Mouse (Mus musculus): ENCODE results near the gene Sdccag8. TPM values are rescaled to one million over a fixed set of nuclear protein-coding genes. Genes with fewer than 3 reads are reported as not detected.

The Sdccag8 gene
- polyA plus RNA-seq, 1 experiment from 2014 or later, result 11.6 TPM

- Histone ChIP-seq H3K36me3 (no peaks in the 10 kb centered on the region), H3K4me1 (peaks cover 3% of the 10 kb centered on the region; the same call in 1 of the 2 replicates), H3K27ac (no peak overlapping the region), H3K9me3 (replicated peaks) (no peaks in the 10 kb centered on the region), H3K4me3 (no peak overlapping the region), H3K27me3 (ENCODE audit: low read depth, poor library complexity, severe bottlenecking) (no peaks in the 10 kb centered on the region)
- WGBS, result 82% methylated on average over 2 of the region's 2 CpGs
- no peak for DNase-seq (ENCODE audit: low spot score)
Measured at GRCm38 (mm10) chr1:176818147-176818546, 3.7 kb downstream of the Sdccag8 start.

- H3K27ac ChIP-seq, result no peak overlapping the region
- no peaks in the 10 kb centered on the region for H3K9me3 ChIP-seq (replicated peaks)
- no peak for DNase-seq (ENCODE audit: low spot score)
- H3K4me1 ChIP-seq, result peaks cover 3% of the 10 kb centered on the region; the same call in 1 of the 2 replicates
- H3K36me3 ChIP-seq, result no peaks in the 10 kb centered on the region
- H3K27me3 ChIP-seq (ENCODE audit: low read depth, poor library complexity, severe bottlenecking), result no peaks in the 10 kb centered on the region
- no peak overlapping the region for H3K4me3 ChIP-seq
- WGBS, result 70% methylated on average over 6 of the region's 6 CpGs
Measured at GRCm38 (mm10) chr1:176818763-176819162, 4.3 kb downstream of the Sdccag8 start.

- H3K9me3 ChIP-seq (replicated peaks), result no peaks in the 10 kb centered on the region
- no peak for DNase-seq (ENCODE audit: low spot score)
- no peak overlapping the region for H3K27ac ChIP-seq
- no peaks in the 10 kb centered on the region for H3K36me3 ChIP-seq
- WGBS, result 60% methylated on average over 1 of the region's 1 CpGs
- H3K4me3 ChIP-seq, result no peak overlapping the region
- H3K27me3 ChIP-seq (ENCODE audit: low read depth, poor library complexity, severe bottlenecking), result no peaks in the 10 kb centered on the region
- H3K4me1 ChIP-seq, result no peaks in the 10 kb centered on the region
Measured at GRCm38 (mm10) chr1:176821929-176822328, 7.5 kb downstream of the Sdccag8 start.

- DNase-seq (ENCODE audit: low spot score), result no peak
- Histone ChIP-seq H3K9me3 (replicated peaks) (no peaks in the 10 kb centered on the region), H3K4me1 (no peaks in the 10 kb centered on the region), H3K4me3 (no peak overlapping the region), H3K27ac (no peak overlapping the region), H3K36me3 (no peaks in the 10 kb centered on the region), H3K27me3 (ENCODE audit: low read depth, poor library complexity, severe bottlenecking) (no peaks in the 10 kb centered on the region)
- WGBS, result 87% methylated on average over 4 of the region's 4 CpGs
Measured at GRCm38 (mm10) chr1:176822949-176823348, 8.5 kb downstream of the Sdccag8 start.

- no peak for DNase-seq (ENCODE audit: low spot score)
- no peak overlapping the region for H3K4me3 ChIP-seq
- no peaks in the 10 kb centered on the region for H3K36me3 ChIP-seq
- H3K27me3 ChIP-seq (ENCODE audit: low read depth, poor library complexity, severe bottlenecking), result no peaks in the 10 kb centered on the region
- H3K9me3 ChIP-seq (replicated peaks), result no peaks in the 10 kb centered on the region
- 93% methylated on average over 8 of the region's 8 CpGs for WGBS
- no peak overlapping the region for H3K27ac ChIP-seq
- H3K4me1 ChIP-seq, result no peaks in the 10 kb centered on the region
Measured at GRCm38 (mm10) chr1:176823889-176824288, 9.4 kb downstream of the Sdccag8 start.

GRCm38 (mm10) chr1:176824611-176825010 lies 10.2 kb downstream of the Sdccag8 start:
- Histone ChIP-seq H3K36me3 (no peaks in the 10 kb centered on the region), H3K4me3 (no peak overlapping the region), H3K27me3 (ENCODE audit: low read depth, poor library complexity, severe bottlenecking) (no peaks in the 10 kb centered on the region), H3K27ac (no peak overlapping the region), H3K4me1 (no peaks in the 10 kb centered on the region), H3K9me3 (replicated peaks) (no peaks in the 10 kb centered on the region)
- WGBS, result 81% methylated on average over 6 of the region's 6 CpGs
- DNase-seq (ENCODE audit: low spot score), result no peak

- H3K36me3 ChIP-seq, result no peaks in the 10 kb centered on the region
- no peaks in the 10 kb centered on the region for H3K9me3 ChIP-seq (replicated peaks)
- H3K27ac ChIP-seq, result no peak overlapping the region
- H3K4me3 ChIP-seq, result no peak overlapping the region
- 92% methylated on average over 4 of the region's 4 CpGs for WGBS
- no peaks in the 10 kb centered on the region for H3K4me1 ChIP-seq
- H3K27me3 ChIP-seq (ENCODE audit: low read depth, poor library complexity, severe bottlenecking), result no peaks in the 10 kb centered on the region
- no peak for DNase-seq (ENCODE audit: low spot score)
Measured at GRCm38 (mm10) chr1:176825084-176825483, 10.6 kb downstream of the Sdccag8 start.

GRCm38 (mm10) chr1:176826186-176826585 lies 11.7 kb downstream of the Sdccag8 start:
- Histone ChIP-seq H3K27ac (no peak overlapping the region), H3K36me3 (no peaks in the 10 kb centered on the region), H3K9me3 (replicated peaks) (no peaks in the 10 kb centered on the region), H3K27me3 (ENCODE audit: low read depth, poor library complexity, severe bottlenecking) (no peaks in the 10 kb centered on the region), H3K4me3 (no peak overlapping the region), H3K4me1 (no peaks in the 10 kb centered on the region)
- DNase-seq (ENCODE audit: low spot score), result no peak
- WGBS, result 84% methylated on average over 11 of the region's 11 CpGs

GRCm38 (mm10) chr1:176826931-176827330 lies 12.5 kb downstream of the Sdccag8 start:
- no peak for DNase-seq (ENCODE audit: low spot score)
- Histone ChIP-seq H3K27me3 (ENCODE audit: low read depth, poor library complexity, severe bottlenecking) (no peaks in the 10 kb centered on the region), H3K9me3 (replicated peaks) (no peaks in the 10 kb centered on the region), H3K36me3 (no peaks in the 10 kb centered on the region), H3K4me3 (no peak overlapping the region), H3K27ac (no peak overlapping the region), H3K4me1 (no peaks in the 10 kb centered on the region)
- 90% methylated on average over 4 of the region's 4 CpGs for WGBS

- Histone ChIP-seq H3K36me3 (no peaks in the 10 kb centered on the region), H3K4me1 (no peaks in the 10 kb centered on the region), H3K27me3 (ENCODE audit: low read depth, poor library complexity, severe bottlenecking) (no peaks in the 10 kb centered on the region), H3K27ac (no peak overlapping the region), H3K9me3 (replicated peaks) (no peaks in the 10 kb centered on the region), H3K4me3 (no peak overlapping the region)
- no peak for DNase-seq (ENCODE audit: low spot score)
- 74% methylated on average over 4 of the region's 4 CpGs for WGBS
Measured at GRCm38 (mm10) chr1:176827365-176827764, 12.9 kb downstream of the Sdccag8 start.

GRCm38 (mm10) chr1:176827945-176828485 lies 13.6 kb downstream of the Sdccag8 start:
- H3K9me3 ChIP-seq (replicated peaks), result no peaks in the 10 kb centered on the region
- H3K36me3 ChIP-seq, result no peaks in the 10 kb centered on the region
- H3K27ac ChIP-seq, result no peak overlapping the region
- H3K27me3 ChIP-seq (ENCODE audit: low read depth, poor library complexity, severe bottlenecking), result no peaks in the 10 kb centered on the region
- H3K4me3 ChIP-seq, result no peak overlapping the region
- no peak for DNase-seq (ENCODE audit: low spot score)
- H3K4me1 ChIP-seq, result no peaks in the 10 kb centered on the region
- WGBS, result 86% methylated on average over 5 of the region's 5 CpGs

GRCm38 (mm10) chr1:176828666-176829065 lies 14.2 kb downstream of the Sdccag8 start:
- no peak for DNase-seq (ENCODE audit: low spot score)
- H3K4me1 ChIP-seq, result no peaks in the 10 kb centered on the region
- H3K27ac ChIP-seq, result no peak overlapping the region
- H3K9me3 ChIP-seq (replicated peaks), result no peaks in the 10 kb centered on the region
- H3K27me3 ChIP-seq (ENCODE audit: low read depth, poor library complexity, severe bottlenecking), result no peaks in the 10 kb centered on the region
- H3K4me3 ChIP-seq, result no peak overlapping the region
- H3K36me3 ChIP-seq, result no peaks in the 10 kb centered on the region
- 98% methylated on average over 12 of the region's 12 CpGs for WGBS

- Histone ChIP-seq H3K4me3 (no peak overlapping the region), H3K9me3 (replicated peaks) (no peaks in the 10 kb centered on the region), H3K36me3 (no peaks in the 10 kb centered on the region), H3K27me3 (ENCODE audit: low read depth, poor library complexity, severe bottlenecking) (peaks cover 17% of the 10 kb centered on the region), H3K27ac (no peak overlapping the region), H3K4me1 (peaks cover 9% of the 10 kb centered on the region)
- no peak for DNase-seq (ENCODE audit: low spot score)
- WGBS, result 94% methylated on average over 2 of the region's 2 CpGs
Measured at GRCm38 (mm10) chr1:176832071-176832470, 17.6 kb downstream of the Sdccag8 start.

- Histone ChIP-seq H3K36me3 (no peaks in the 10 kb centered on the region), H3K4me3 (no peak overlapping the region), H3K27me3 (ENCODE audit: low read depth, poor library complexity, severe bottlenecking) (peaks cover 17% of the 10 kb centered on the region), H3K27ac (no peak overlapping the region), H3K9me3 (replicated peaks) (no peaks in the 10 kb centered on the region), H3K4me1 (peaks cover 9% of the 10 kb centered on the region)
- no peak for DNase-seq (ENCODE audit: low spot score)
- 93% methylated on average over 8 of the region's 8 CpGs for WGBS
Measured at GRCm38 (mm10) chr1:176832607-176833006, 18.1 kb downstream of the Sdccag8 start.
